Comparison of ENCODE assay signal across 8 mouse cellular contexts in genomic region chr17:22315247-22315646, GRCm38 (mm10). TPM values are rescaled to one million over a fixed set of nuclear protein-coding genes. Genes with fewer than 3 reads are reported as not detected.
A peak's percentile ranks its signal among the peaks of the same experiment; 100 is the strongest.
DNase-seq lines count a peak whose midpoint lies in the region; ATAC-seq and TF ChIP-seq lines count a peak whose summit lies in the region.
"Not testable (repeated sequence)": the region's sequence is repeated elsewhere in the genome, so short reads cannot be mapped to it uniquely, and the experiment has no call there.

No protein-coding gene starts in this region.

- not testable (repeated sequence) for TF ChIP-seq CTCF in kidney, adult 2 months (conservative IDR thresholded peaks at IDR 0.05; ENCODE audit: insufficient read depth, insufficient read length, low read depth, low read length); liver, adult 2 months (IDR thresholded peaks at IDR 0.05; ENCODE audit: low read depth, low read length)

- ATAC-seq in forebrain, embryonic 15.5 days (replicated peaks) = peak; percentile 17; the same call in 1 of the 2 replicates
- peak; percentile 15; the same call in 1 of the 2 replicates for ATAC-seq in neural tube, embryonic 14.5 days (ENCODE audit: low read depth)

- DNase-seq in 3T3-L1 (ENCODE audit: low read depth, low spot score) = peak; percentile 31
- DNase-seq in embryonic facial prominence, embryonic 10.5 days (ENCODE audit: low spot score); hindbrain, embryonic 10.5 days (ENCODE audit: low spot score); kidney, adult 2 months; liver, adult 2 months (ENCODE audit: extremely low read depth, low read depth, low spot score): not testable (repeated sequence)

- H3K79me2 ChIP-seq in liver, adult 2 months (ENCODE audit: control insufficient read depth, insufficient read depth, low read length) = not testable (repeated sequence)

- H3K4me1 ChIP-seq in embryonic facial prominence, embryonic 10.5 days; forebrain, embryonic 15.5 days; hindbrain, embryonic 10.5 days (replicated peaks); kidney, adult 2 months (ENCODE audit: control insufficient read depth, insufficient read depth, low read length); liver, adult 2 months (ENCODE audit: control insufficient read depth, insufficient read depth, low read length); megakaryocyte, embryonic 14.5 days; neural tube, embryonic 14.5 days (ENCODE audit: control insufficient read depth, insufficient read depth, low read length): not testable (repeated sequence)

- 18% methylated on average over 2 of the region's 2 CpGs for WGBS in embryonic facial prominence, embryonic 10.5 days
- 18% methylated on average over 2 of the region's 2 CpGs for WGBS in forebrain, embryonic 15.5 days
- WGBS in hindbrain, embryonic 10.5 days = 13% methylated on average over 2 of the region's 2 CpGs
- WGBS in kidney, adult 2 months = 11% methylated on average over 2 of the region's 2 CpGs
- 6% methylated on average over 2 of the region's 2 CpGs for WGBS in liver, adult 2 months
- WGBS in neural tube, embryonic 14.5 days = 19% methylated on average over 2 of the region's 2 CpGs

- TF ChIP-seq POLR2A in kidney, adult 2 months (IDR thresholded peaks at IDR 0.05; ENCODE audit: low read depth, low read length); liver, adult 2 months (IDR thresholded peaks at IDR 0.05; ENCODE audit: extremely low read depth, insufficient read depth, low read length): not testable (repeated sequence)

- H3K4me3 ChIP-seq in embryonic facial prominence, embryonic 10.5 days = peak overlapping the region; percentile 68
- peak overlapping the region; percentile 71 for H3K4me3 ChIP-seq in forebrain, embryonic 15.5 days
- peak overlapping the region; percentile 67 for H3K4me3 ChIP-seq in hindbrain, embryonic 10.5 days
- peak overlapping the region; percentile 28 for H3K4me3 ChIP-seq in kidney, adult 2 months (ENCODE audit: insufficient read depth, low read depth, low read length)
- peak overlapping the region; percentile 68 for H3K4me3 ChIP-seq in liver, adult 2 months (ENCODE audit: insufficient read depth, low read depth, low read length)
- H3K4me3 ChIP-seq in megakaryocyte, embryonic 14.5 days (replicated peaks) = peak overlapping the region; percentile 90
- peak overlapping the region; percentile 52 for H3K4me3 ChIP-seq in neural tube, embryonic 14.5 days (ENCODE audit: low read depth, low read length)

- H3K36me3 ChIP-seq in embryonic facial prominence, embryonic 10.5 days (replicated peaks); forebrain, embryonic 15.5 days; hindbrain, embryonic 10.5 days; kidney, adult 2 months (ENCODE audit: control insufficient read depth, insufficient read depth, low read length); liver, adult 2 months (ENCODE audit: control insufficient read depth, insufficient read depth, low read length); megakaryocyte, embryonic 14.5 days (replicated peaks; ENCODE audit: low read length); neural tube, embryonic 14.5 days (ENCODE audit: control insufficient read depth, insufficient read depth, low read length): not testable (repeated sequence)

- H3K27ac ChIP-seq in embryonic facial prominence, embryonic 10.5 days (replicated peaks) = peak overlapping the region; percentile 81
- H3K27ac ChIP-seq in forebrain, embryonic 15.5 days (replicated peaks); liver, adult 2 months (replicated peaks; ENCODE audit: insufficient read depth, low read depth, low read length); neural tube, embryonic 14.5 days (ENCODE audit: low read depth, low read length): not testable (repeated sequence)
- peak overlapping the region; percentile 88 for H3K27ac ChIP-seq in hindbrain, embryonic 10.5 days
- H3K27ac ChIP-seq in kidney, adult 2 months (ENCODE audit: insufficient read depth, low read depth, low read length) = peak overlapping the region; percentile 52; the same call in 1 of the 2 replicates

- not testable (repeated sequence) for H3K9me3 ChIP-seq in embryonic facial prominence, embryonic 10.5 days; forebrain, embryonic 15.5 days; hindbrain, embryonic 10.5 days; megakaryocyte, embryonic 14.5 days; neural tube, embryonic 14.5 days (ENCODE audit: control insufficient read depth, low read length)

- H3K9ac ChIP-seq in forebrain, embryonic 15.5 days (replicated peaks) = peak overlapping the region; percentile 64
- peak overlapping the region; percentile 72; the same call in 1 of the 2 replicates for H3K9ac ChIP-seq in liver, adult 2 months (ENCODE audit: low read depth, low read length)
- peak overlapping the region; percentile 44; the same call in 1 of the 2 replicates for H3K9ac ChIP-seq in neural tube, embryonic 14.5 days (replicated peaks; ENCODE audit: low read depth, low read length)

- H3K4me2 ChIP-seq in forebrain, embryonic 15.5 days (replicated peaks) = peak overlapping the region; percentile 55
- H3K4me2 ChIP-seq in neural tube, embryonic 14.5 days (ENCODE audit: low read depth, low read length) = peak overlapping the region; percentile 42

- H3K27me3 ChIP-seq in embryonic facial prominence, embryonic 10.5 days (replicated peaks; ENCODE audit: low read depth, poor library complexity, severe bottlenecking); forebrain, embryonic 15.5 days; hindbrain, embryonic 10.5 days (ENCODE audit: insufficient read depth, poor library complexity, severe bottlenecking); kidney, adult 2 months (replicated peaks; ENCODE audit: control insufficient read depth, insufficient read depth, low read length); liver, adult 2 months (ENCODE audit: control insufficient read depth, insufficient read depth, low read length); megakaryocyte, embryonic 14.5 days (replicated peaks); neural tube, embryonic 14.5 days (ENCODE audit: control insufficient read depth, insufficient read depth, low read length): not testable (repeated sequence)

RNA-seq across cellular contexts. Expression of gene CT030661.1, which starts 0.6 kb away (rescaled TPM):
- polyA plus RNA-seq in embryonic facial prominence, embryonic 10.5 days (2016; fragmentation: Nextera tagmentation; extraction: Ambion mirVana) = 7.1 and 8.8 TPM in 2 replicates
- 13.2 and 14.1 TPM in 2 replicates for polyA plus RNA-seq in forebrain, embryonic 15.5 days (2015; fragmentation: Nextera tagmentation; extraction: Ambion mirVana)
- polyA plus RNA-seq in hindbrain, embryonic 10.5 days (2016; fragmentation: Nextera tagmentation; extraction: Ambion mirVana) = 6.1 and 8.3 TPM in 2 replicates
- 0.71 and 0.94 TPM in 2 replicates for polyA plus RNA-seq in kidney, adult 2 months (2012; rRNA removed)
- 5.4 and 7.0 TPM in 2 replicates for total RNA-seq in liver, adult 2 months (2014; rRNA removed)
- 0.52 and 0.54 TPM in 2 replicates for polyA plus RNA-seq in liver, adult 2 months (2012; rRNA removed)
- polyA plus RNA-seq in megakaryocyte, embryonic 14.5 days (2012; ENCODE audit: insufficient read depth, low replicate concordance) = 0.43 TPM in 1 of 2 replicates, not detected in the other
- polyA plus RNA-seq in neural tube, embryonic 14.5 days (2014; fragmentation: Nextera tagmentation; extraction: Ambion mirVana) = 14.0 and 15.8 TPM in 2 replicates

RNA-seq across cellular contexts. Expression of gene Zfp944, which starts 46.0 kb away (rescaled TPM):
- polyA plus RNA-seq in embryonic facial prominence, embryonic 10.5 days (2016; fragmentation: Nextera tagmentation; extraction: Ambion mirVana) = 15.8 and 16.5 TPM in 2 replicates
- 18.4 and 20.0 TPM in 2 replicates for polyA plus RNA-seq in forebrain, embryonic 15.5 days (2015; fragmentation: Nextera tagmentation; extraction: Ambion mirVana)
- 9.6 and 13.5 TPM in 2 replicates for polyA plus RNA-seq in hindbrain, embryonic 10.5 days (2016; fragmentation: Nextera tagmentation; extraction: Ambion mirVana)
- 2.2 and 2.3 TPM in 2 replicates for polyA plus RNA-seq in kidney, adult 2 months (2012; rRNA removed)
- 5.6 and 6.3 TPM in 2 replicates for total RNA-seq in liver, adult 2 months (2014; rRNA removed)
- polyA plus RNA-seq in liver, adult 2 months (2012; rRNA removed) = 2.8 and 2.9 TPM in 2 replicates
- 0.53 TPM in 1 of 2 replicates, not detected in the other for polyA plus RNA-seq in megakaryocyte, embryonic 14.5 days (2012; ENCODE audit: insufficient read depth, low replicate concordance)
- polyA plus RNA-seq in neural tube, embryonic 14.5 days (2014; fragmentation: Nextera tagmentation; extraction: Ambion mirVana) = 13.5 and 14.2 TPM in 2 replicates

RNA-seq across cellular contexts. Expression of gene Zfp758, which starts 46.0 kb away (rescaled TPM):
- polyA plus RNA-seq in embryonic facial prominence, embryonic 10.5 days (2016; fragmentation: Nextera tagmentation; extraction: Ambion mirVana) = 7.2 and 8.5 TPM in 2 replicates
- polyA plus RNA-seq in forebrain, embryonic 15.5 days (2015; fragmentation: Nextera tagmentation; extraction: Ambion mirVana) = 8.4 and 8.8 TPM in 2 replicates
- 7.6 and 7.8 TPM in 2 replicates for polyA plus RNA-seq in hindbrain, embryonic 10.5 days (2016; fragmentation: Nextera tagmentation; extraction: Ambion mirVana)
- polyA plus RNA-seq in kidney, adult 2 months (2012; rRNA removed) = 0.86 and 0.92 TPM in 2 replicates
- total RNA-seq in liver, adult 2 months (2014; rRNA removed) = 5.2 and 6.9 TPM in 2 replicates
- 0.44 and 0.46 TPM in 2 replicates for polyA plus RNA-seq in liver, adult 2 months (2012; rRNA removed)
- 0.09 TPM in 1 of 2 replicates, not detected in the other for polyA plus RNA-seq in megakaryocyte, embryonic 14.5 days (2012; ENCODE audit: insufficient read depth, low replicate concordance)
- 10.4 and 11.4 TPM in 2 replicates for polyA plus RNA-seq in neural tube, embryonic 14.5 days (2014; fragmentation: Nextera tagmentation; extraction: Ambion mirVana)

Comparison
In these comparisons a context has a peak if more than half of its experiments do, and no peak if none do; other contexts are left out.
1. H3K4me3 ChIP-seq: peak in every context shown above with its lines; median percentile 90 in megakaryocyte, embryonic 14.5 days; 71 in forebrain, embryonic 15.5 days; 68 in embryonic facial prominence, embryonic 10.5 days; 68 in liver, adult 2 months; 67 in hindbrain, embryonic 10.5 days; 52 in neural tube, embryonic 14.5 days; 28 in kidney, adult 2 months.